Mouse (Mus musculus) MN1 (cell line): ENCODE results near the gene Tdp2.

Source experiments
- DNase-seq: peaks from one replicate; pipeline ENCODE4 v3.0.0-alpha.2; 2016; ENCODE audit warnings: low spot score

Tdp2 gene

GRCm38 (mm10) chr13:24831353-24832130 is at the start of gene Tdp2, which contains the start of gene Acot13:
Gene Tdp2 (plus strand): TSS chr13:24831679.
Gene Acot13 (minus strand): TSS chr13:24831540.
- DNase-seq = peak; percentile 96

GRCm38 (mm10) chr13:24781916-24782315 is 49.6 kb upstream of the Tdp2 start:
- DNase-seq = peak; percentile 55

GRCm38 (mm10) chr13:24786014-24786490 is 45.4 kb upstream of the Tdp2 start:
- peak; percentile 53 for DNase-seq

GRCm38 (mm10) chr13:24787477-24787876 is 44.0 kb upstream of the Tdp2 start:
- no peak for DNase-seq

- DNase-seq = no peak
Observed at GRCm38 (mm10) chr13:24791349-24791748, 40.1 kb upstream of the Tdp2 start.

GRCm38 (mm10) chr13:24792411-24793045 is 39.0 kb upstream of the Tdp2 start:
- no peak for DNase-seq

- DNase-seq = no peak
Observed at GRCm38 (mm10) chr13:24798686-24799085, 32.8 kb upstream of the Tdp2 start.

- no peak for DNase-seq
Observed at GRCm38 (mm10) chr13:24799378-24799777, 32.1 kb upstream of the Tdp2 start.

- DNase-seq = peak; percentile 38
Observed at GRCm38 (mm10) chr13:24799925-24800673, 31.4 kb upstream of the Tdp2 start.

GRCm38 (mm10) chr13:24800674-24801307 is 30.7 kb upstream of the Tdp2 start:
- peak; percentile 94 for DNase-seq

- peak; percentile 61 for DNase-seq
Observed at GRCm38 (mm10) chr13:24801308-24801921, 30.1 kb upstream of the Tdp2 start, which contains the start of gene BC005537. Gene BC005537 (plus strand): TSS chr13:24801657.

GRCm38 (mm10) chr13:24802131-24802691 is 29.3 kb upstream of the Tdp2 start:
- peak; percentile 46 for DNase-seq

GRCm38 (mm10) chr13:24803196-24803595 is 28.3 kb upstream of the Tdp2 start:
- DNase-seq = no peak

- DNase-seq = no peak
Observed at GRCm38 (mm10) chr13:24806079-24806478, 25.4 kb upstream of the Tdp2 start.

- no peak for DNase-seq
Observed at GRCm38 (mm10) chr13:24812521-24812920, 19.0 kb upstream of the Tdp2 start.

GRCm38 (mm10) chr13:24814616-24815015 is 16.9 kb upstream of the Tdp2 start:
- no peak for DNase-seq

GRCm38 (mm10) chr13:24816125-24817092 is 15.1 kb upstream of the Tdp2 start:
- no peak for DNase-seq

- no peak for DNase-seq
Observed at GRCm38 (mm10) chr13:24819931-24820330, 11.5 kb upstream of the Tdp2 start.

- DNase-seq = no peak
Observed at GRCm38 (mm10) chr13:24822663-24823343, 8.7 kb upstream of the Tdp2 start.
